Mouse (Mus musculus) embryonic facial prominence, embryonic 14.5 days (tissue): ENCODE measurements around the gene Oxsm. TPM values are rescaled to one million over a fixed set of nuclear protein-coding genes. Genes with fewer than 3 reads are reported as not detected.

Experiments
- ATAC-seq: fragments of 200-750 bp; cut with Nextera tagmentation; 2 replicates; pipeline ENCODE4 v1.8.0; 2017; ENCODE audit warnings: low read depth, moderate number of reproducible peaks, moderate TSS enrichment
- DNase-seq: peaks from one replicate; pipeline ENCODE4 v3.0.0-alpha.2; 2015; ENCODE audit warnings: low spot score
- H3K27ac ChIP-seq: fragments of 300-500 bp; sonication (generic); replicated peaks from 2 replicates; pipeline ENCODE4 v1.5.1; 2014; ENCODE audit warnings: low read depth, mild to moderate bottlenecking, low read length, moderate library complexity
- H3K27me3 ChIP-seq: fragments of 300-500 bp; sonication (generic); replicated peaks from 2 replicates; pipeline ENCODE4 v1.6.1; 2014; ENCODE audit warnings: low read length; ENCODE audit not compliant: control insufficient read depth, insufficient read depth
- H3K36me3 ChIP-seq: fragments of 300-500 bp; sonication (generic); 2 replicates; pipeline ENCODE4 v1.6.1; 2014; ENCODE audit warnings: low read length, mixed read lengths; ENCODE audit not compliant: control insufficient read depth, insufficient read depth
- H3K4me1 ChIP-seq: fragments of 300-500 bp; sonication (generic); 2 replicates; pipeline ENCODE4 v1.6.1; 2014; ENCODE audit warnings: antibody characterized with exemption, low read length; ENCODE audit not compliant: control insufficient read depth, insufficient read depth
- H3K4me2 ChIP-seq: fragments of 300-500 bp; sonication (generic); 2 replicates; pipeline ENCODE4 v1.6.1; 2014; ENCODE audit warnings: low read depth, mild to moderate bottlenecking, low read length, moderate library complexity, mixed read lengths
- H3K4me3 ChIP-seq: fragments of 300-500 bp; sonication (generic); 2 replicates; pipeline ENCODE4 v1.5.1; 2014; ENCODE audit warnings: low read depth, mild to moderate bottlenecking, low read length
- H3K9ac ChIP-seq: fragments of 300-500 bp; sonication (generic); 2 replicates; pipeline ENCODE4 v1.6.1; 2014; ENCODE audit warnings: low read depth, mild to moderate bottlenecking, low read length, moderate library complexity, mixed read lengths
- H3K9me3 ChIP-seq: fragments of 300-500 bp; sonication (generic); 2 replicates; pipeline ENCODE4 v1.6.1; 2016; ENCODE audit warnings: low read length; ENCODE audit not compliant: control insufficient read depth
- WGBS: fragments of 180-500 bp; shearing (Covaris S2); extraction: QIAGEN DNeasy Blood & Tissue Kit; methylation state at CpG from one replicate; pipeline ENCODE4 v1.1.7; 2014; 5-methylcytosine and 5-hydroxymethylcytosine counted together
- polyA plus RNA-seq: library from polyadenylated mRNA; unstranded; fragments of >200 nt; fragmentation: Nextera tagmentation; extraction: Ambion mirVana; gene quantifications from 2 replicates; pipeline ENCODE4 v1.2.1, GENCODE M21; 2014

The Oxsm gene
- polyA plus RNA-seq, 1 experiment from 2014 or later: 1.8 TPM

GRCm38 (mm10) chr14:16189142-16189541 is 60.5 kb downstream of the Oxsm start:
- H3K27ac ChIP-seq: no peak overlapping the region
- no peaks in the 10 kb centered on the region for H3K4me1 ChIP-seq
- no peaks in the 10 kb centered on the region for H3K27me3 ChIP-seq
- DNase-seq: no peak
- H3K4me2 ChIP-seq: no peak overlapping the region
- no peak overlapping the region for H3K4me3 ChIP-seq
- no peak for ATAC-seq
- no peaks in the 10 kb centered on the region for H3K9me3 ChIP-seq
- no peak overlapping the region for H3K9ac ChIP-seq
- WGBS: 80% methylated on average over 1 of the region's 1 CpGs
- H3K36me3 ChIP-seq: no peaks in the 10 kb centered on the region

Other genes starting within 250 kb of the Oxsm start
- 43.6 and 49.6 TPM in 2 replicates for gene Ngly1, start 528 bp downstream of the Oxsm start, polyA plus RNA-seq
- gene Top2b, start 115.4 kb upstream of the Oxsm start, polyA plus RNA-seq: 80.2 and 80.5 TPM in 2 replicates